ENCODE assay signal across 22 mouse cellular contexts in genomic region chr6:86048509-86048908, GRCm38 (mm10). TPM values are rescaled to one million over a fixed set of nuclear protein-coding genes. Genes with fewer than 3 reads are reported as not detected.
DNase-seq lines count a peak whose midpoint lies in the region; ATAC-seq and TF ChIP-seq lines count a peak whose summit lies in the region.
"Had no signal": no experiment of that assay in that cellular context is flagged by ENCODE, and none has a peak within 500 bp of the region (broad histone marks: within the 10 kb centered on the region; RNA-seq: fewer than 3 reads in every experiment).

No protein-coding gene starts in this region.

- no peak overlapping the region for H3K27ac ChIP-seq in kidney, embryonic 16.5 days (ENCODE audit: low read length)
- no peak overlapping the region for H3K27ac ChIP-seq in cerebellum, adult 2 months (ENCODE audit: insufficient read depth, low read length)
- no peak overlapping the region for H3K27ac ChIP-seq in midbrain, embryonic 14.5 days (replicated peaks; ENCODE audit: low read depth, low read length)
- H3K27ac ChIP-seq: embryonic facial prominence, embryonic 13.5 days; heart, embryonic 10.5 days; hindbrain, embryonic 14.5 days; limb, embryonic 12.5 days; liver, embryonic 14.5 days had no signal

- TF ChIP-seq POLR2A in cerebellum, adult 2 months (IDR thresholded peaks at IDR 0.05; ENCODE audit: borderline replicate concordance, insufficient read depth, low read length) = no peak

- peaks cover 18% of the 10 kb centered on the region; the same call in 1 of the 2 replicates for H3K4me1 ChIP-seq in kidney, embryonic 16.5 days (ENCODE audit: insufficient read depth, low read length)
- H3K4me1 ChIP-seq in cerebellum, adult 2 months (ENCODE audit: control insufficient read depth, insufficient read depth, low read length) = peaks cover 21% of the 10 kb centered on the region
- H3K4me1 ChIP-seq in midbrain, embryonic 14.5 days (ENCODE audit: control insufficient read depth, insufficient read depth, low read length) = peaks cover 58% of the 10 kb centered on the region
- H3K4me1 ChIP-seq: limb, embryonic 12.5 days had no signal

- H3K9ac ChIP-seq in kidney, embryonic 16.5 days (replicated peaks; ENCODE audit: low read length) = no peak overlapping the region
- H3K9ac ChIP-seq in midbrain, embryonic 14.5 days (replicated peaks; ENCODE audit: low read length) = no peak overlapping the region
- H3K9ac ChIP-seq: embryonic facial prominence, embryonic 13.5 days; hindbrain, embryonic 14.5 days; limb, embryonic 12.5 days; liver, embryonic 14.5 days had no signal

- ATAC-seq in kidney, embryonic 16.5 days (ENCODE audit: low FRiP score, low TSS enrichment) = peak; percentile 47; the same call in 1 of the 2 replicates
- ATAC-seq in megakaryocyte, adult 5-6 weeks (ENCODE audit: poor library complexity, severe bottlenecking) = no peak
- no peak for ATAC-seq in midbrain, embryonic 14.5 days (ENCODE audit: low FRiP score, low TSS enrichment)
- ATAC-seq: lung, postnatal 0 days had no signal

- H3K36me3 ChIP-seq in kidney, embryonic 16.5 days (ENCODE audit: insufficient read depth, low read length) = no peaks in the 10 kb centered on the region
- H3K36me3 ChIP-seq in midbrain, embryonic 14.5 days (ENCODE audit: control insufficient read depth, insufficient read depth, low read length) = no peaks in the 10 kb centered on the region
- H3K36me3 ChIP-seq: embryonic facial prominence, embryonic 13.5 days; heart, embryonic 10.5 days; limb, embryonic 12.5 days had no signal

- H3K4me3 ChIP-seq in kidney, embryonic 16.5 days (ENCODE audit: low read length) = no peak overlapping the region
- no peak overlapping the region for H3K4me3 ChIP-seq in cerebellum, adult 2 months (replicated peaks; ENCODE audit: insufficient read depth, low read depth, low read length)
- H3K4me3 ChIP-seq in midbrain, embryonic 14.5 days (replicated peaks; ENCODE audit: low read depth, low read length) = no peak overlapping the region
- H3K4me3 ChIP-seq: embryonic facial prominence, embryonic 13.5 days; heart, embryonic 10.5 days; limb, embryonic 12.5 days had no signal

- TF ChIP-seq CTCF in cerebellum, adult 2 months (IDR thresholded peaks at IDR 0.05; ENCODE audit: borderline replicate concordance, insufficient read depth, low read depth, low read length) = no peak

- no peak for DNase-seq in kidney, adult 11 months
- peak; percentile 92 for DNase-seq in brain, adult 2 months (ENCODE audit: low read depth, low spot score)
- DNase-seq in frontal cortex, postnatal 14 days (ENCODE audit: low spot score in 2 of 2) = peak; percentile 51 to 62
- peak; percentile 84 to 88 for DNase-seq in left cerebral cortex, postnatal 36 days (ENCODE audit: low spot score in 2 of 2)
- no peak for DNase-seq in cerebellum, adult 2 months
- DNase-seq in midbrain, embryonic 14.5 days = no peak
- DNase-seq: adrenal gland, adult 2 months; cerebellum, adult 18-20 months; gastrocnemius, postnatal 14 days; heart, postnatal 14 days; kidney, adult 8-10 months had no signal

- H3K4me2 ChIP-seq in kidney, embryonic 16.5 days (replicated peaks; ENCODE audit: low read depth, low read length) = no peak overlapping the region
- no peak overlapping the region for H3K4me2 ChIP-seq in midbrain, embryonic 14.5 days (ENCODE audit: low read length)
- H3K4me2 ChIP-seq: embryonic facial prominence, embryonic 13.5 days; hindbrain, embryonic 14.5 days; limb, embryonic 12.5 days had no signal

- intact Hi-C loops in left cerebral cortex, postnatal 36 days (cut with DNase I) = no loop called here

- 53% methylated on average over 5 of the region's 5 CpGs for WGBS in kidney, embryonic 16.5 days
- 78% methylated on average over 5 of the region's 5 CpGs for WGBS in cerebellum, adult 2 months
- WGBS in midbrain, embryonic 14.5 days = 76% methylated on average over 5 of the region's 5 CpGs

- H3K9me3 ChIP-seq in kidney, embryonic 16.5 days (ENCODE audit: low read length) = no peaks in the 10 kb centered on the region
- no peaks in the 10 kb centered on the region for H3K9me3 ChIP-seq in midbrain, embryonic 14.5 days (ENCODE audit: control insufficient read depth, low read length)
- H3K9me3 ChIP-seq: embryonic facial prominence, embryonic 13.5 days; heart, embryonic 10.5 days; limb, embryonic 12.5 days had no signal

- H3K27me3 ChIP-seq in kidney, embryonic 16.5 days (ENCODE audit: insufficient read depth, low read length) = no peaks in the 10 kb centered on the region
- H3K27me3 ChIP-seq in cerebellum, adult 2 months (ENCODE audit: control insufficient read depth, insufficient read depth, low read length) = no peaks in the 10 kb centered on the region
- no peaks in the 10 kb centered on the region for H3K27me3 ChIP-seq in midbrain, embryonic 14.5 days (ENCODE audit: control insufficient read depth, insufficient read depth, low read length)
- H3K27me3 ChIP-seq: embryonic facial prominence, embryonic 13.5 days; limb, embryonic 12.5 days had no signal

RNA-seq across cellular contexts. Expression of gene Add2, which starts 20.0 kb away (rescaled TPM):
- polyA plus RNA-seq in kidney, embryonic 16.5 days (2015; fragmentation: Nextera tagmentation; extraction: Ambion mirVana) = 5.0 and 6.0 TPM in 2 replicates
- 100 to 1,000 TPM; 220 to 232 TPM for total RNA-seq in left cerebral cortex, postnatal 36 days (2021)
- total RNA-seq in megakaryocyte, adult 5-6 weeks (2015) = 1.0 and 2.1 TPM in 2 replicates
- total RNA-seq in megakaryocyte, adult 5-6 weeks (2017) = 2.4 and 3.1 TPM in 2 replicates
- 54.9 and 56.2 TPM in 2 replicates for polyA plus RNA-seq in cerebellum, adult 2 months (2012; rRNA removed)
- polyA plus RNA-seq in midbrain, embryonic 14.5 days (2014; fragmentation: Nextera tagmentation; extraction: Ambion mirVana) = 117 and 136 TPM in 2 replicates

RNA-seq across cellular contexts. Expression of gene Figla, which starts 32.5 kb away (rescaled TPM):
- polyA plus RNA-seq in kidney, embryonic 16.5 days (2015; fragmentation: Nextera tagmentation; extraction: Ambion mirVana) = not detected in 2 replicates
- total RNA-seq in left cerebral cortex, postnatal 36 days (2021) = not detected
- total RNA-seq in megakaryocyte, adult 5-6 weeks (2015) = not detected in 2 replicates
- not detected in 2 replicates for total RNA-seq in megakaryocyte, adult 5-6 weeks (2017)
- polyA plus RNA-seq in cerebellum, adult 2 months (2012; rRNA removed) = not detected in 2 replicates
- polyA plus RNA-seq in midbrain, embryonic 14.5 days (2014; fragmentation: Nextera tagmentation; extraction: Ambion mirVana) = not detected in 2 replicates
- total RNA-seq: adrenal gland, adult 2 months; common myeloid progenitor, adult 5-6 weeks; gastrocnemius, postnatal 14 days; heart, postnatal 14 days; megakaryocyte-erythroid progenitor cell, adult 5-6 weeks had no signal
- polyA plus RNA-seq: adrenal gland, adult 2 months; embryonic facial prominence, embryonic 13.5 days; heart, embryonic 10.5 days; hindbrain, embryonic 14.5 days; limb, embryonic 12.5 days; liver, embryonic 14.5 days; lung, postnatal 0 days; neural tube, embryonic 14.5 days had no signal

Comparison
In these comparisons a context has a peak if more than half of its experiments do, and no peak if none do; other contexts are left out.
1. DNase-seq: peak in brain, adult 2 months (single experiment), frontal cortex, postnatal 14 days (2 of 2) and left cerebral cortex, postnatal 36 days (2 of 2); none in kidney, adult 11 months (single experiment), cerebellum, adult 2 months (0 of 2) and midbrain, embryonic 14.5 days (single experiment).